Mouse (Mus musculus) erythroblast, adult 5-6 weeks (primary cell): ENCODE results near the gene Cd8b1. TPM values are rescaled to one million over a fixed set of nuclear protein-coding genes. Genes with fewer than 3 reads are reported as not detected.
"Not testable (repeated sequence)": the region's sequence is repeated elsewhere in the genome, so short reads cannot be mapped to it uniquely, and the experiment has no call there.

Experiments
- ATAC-seq: replicated peaks from 2 replicates; pipeline ENCODE4 v1.8.0; 2016; ENCODE audit warnings: moderate number of reproducible peaks, mild to moderate bottlenecking, moderate TSS enrichment, inconsistent platforms; ENCODE audit not compliant: poor library complexity, low FRiP score, severe bottlenecking
- total RNA-seq, 2 experiments: library from RNA; stranded (forward) in 1 of 2; stranded (reverse) in 1 of 2; fragments of 150-400 nt in 1 of 2; fragments of 200-764, 138-1000 nt in 1 of 2; gene quantifications; 2 replicates each; pipeline versions ENCODE4 v1.2.3 to v1.2.4; 2015 to 2017; ENCODE audit warnings: low replicate concordance in 2 of 2

Cd8b1 gene
- total RNA-seq (2015; ENCODE audit: low replicate concordance) (not detected in 2 replicates), total RNA-seq (2017; ENCODE audit: low replicate concordance) (not detected in 2 replicates)

GRCm38 (mm10) chr6:71322491-71322921, at the start of gene Cd8b1:
Cd8b1 (plus strand) TSS chr6:71322788.
- ATAC-seq = no peak

GRCm38 (mm10) chr6:71273715-71274114, 48.9 kb upstream of the Cd8b1 start:
- ATAC-seq = no peak

- no peak for ATAC-seq
These were observed 48.0 kb upstream of the Cd8b1 start for GRCm38 (mm10) chr6:71274621-71275020.

- ATAC-seq = no peak
These were observed 43.2 kb upstream of the Cd8b1 start for GRCm38 (mm10) chr6:71279418-71279817.

- ATAC-seq = no peak
These were observed 29.1 kb upstream of the Cd8b1 start for GRCm38 (mm10) chr6:71293509-71293908.

GRCm38 (mm10) chr6:71295303-71295702, 27.3 kb upstream of the Cd8b1 start:
- ATAC-seq = no peak

GRCm38 (mm10) chr6:71298051-71298450, 24.5 kb upstream of the Cd8b1 start:
- ATAC-seq = no peak

GRCm38 (mm10) chr6:71298751-71299150, 23.8 kb upstream of the Cd8b1 start:
- 0 out of 2 replicates have a peak, but pooled peaks have one; percentile 69 for ATAC-seq

- no peak for ATAC-seq
These were observed 20.4 kb upstream of the Cd8b1 start for GRCm38 (mm10) chr6:71302097-71302731.

- ATAC-seq = no peak
These were observed 15.1 kb upstream of the Cd8b1 start for GRCm38 (mm10) chr6:71307486-71307885.

GRCm38 (mm10) chr6:71321826-71322283, 733 bp upstream of the Cd8b1 start, which contains the start of gene Smyd1:
Smyd1 (minus strand) TSS chr6:71322233.
- ATAC-seq = no peak

- no peak for ATAC-seq
These were observed 2.2 kb downstream of the Cd8b1 start for GRCm38 (mm10) chr6:71324816-71325215.

GRCm38 (mm10) chr6:71329881-71330280, 7.3 kb downstream of the Cd8b1 start:
- ATAC-seq = no peak

- no peak for ATAC-seq
These were observed 7.9 kb downstream of the Cd8b1 start for GRCm38 (mm10) chr6:71330486-71330885.

- not testable (repeated sequence) for ATAC-seq
These were observed 8.9 kb downstream of the Cd8b1 start for GRCm38 (mm10) chr6:71331491-71331890.

- no peak for ATAC-seq
These were observed 9.8 kb downstream of the Cd8b1 start for GRCm38 (mm10) chr6:71332236-71332965.

GRCm38 (mm10) chr6:71333031-71333430, 10.4 kb downstream of the Cd8b1 start:
- ATAC-seq = no peak

- ATAC-seq = no peak
These were observed 11.1 kb downstream of the Cd8b1 start for GRCm38 (mm10) chr6:71333578-71334273.

- no peak for ATAC-seq
These were observed 15.1 kb downstream of the Cd8b1 start for GRCm38 (mm10) chr6:71337666-71338065.

- no peak for ATAC-seq
These were observed 16.4 kb downstream of the Cd8b1 start for GRCm38 (mm10) chr6:71338941-71339340.
